ENCODE assay signal across 17 mouse cellular contexts in the genomic region with DNA sequence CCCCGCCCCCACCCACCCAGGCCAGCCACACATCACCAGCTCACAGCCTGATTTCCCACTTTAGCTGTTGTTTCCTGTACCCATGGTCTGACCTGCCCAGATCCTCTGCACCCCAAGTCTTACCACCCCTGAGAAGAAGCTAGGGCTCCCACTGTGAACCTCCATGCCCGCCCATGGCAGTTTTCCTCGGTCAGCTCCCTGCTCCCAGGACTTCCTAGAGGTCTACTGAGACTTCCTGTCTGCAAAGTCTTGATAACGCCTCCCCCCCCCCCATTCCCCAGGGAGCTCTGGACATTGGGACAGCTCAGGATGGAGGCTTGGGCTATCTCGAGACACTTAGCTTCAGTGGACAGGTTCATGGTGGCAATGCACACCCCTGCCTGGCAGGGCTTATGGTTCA. TPM values are rescaled to one million over a fixed set of nuclear protein-coding genes. Genes with fewer than 3 reads are reported as not detected.
DNase-seq lines count a peak whose midpoint lies in the region; ATAC-seq and TF ChIP-seq lines count a peak whose summit lies in the region.
"Had no signal": no experiment of that assay in that cellular context is flagged by ENCODE, and none has a peak within 500 bp of the region (broad histone marks: within the 10 kb centered on the region; RNA-seq: fewer than 3 reads in every experiment).

No protein-coding gene starts in this region.

- no peaks in the 10 kb centered on the region for H3K9me3 ChIP-seq in heart, embryonic 13.5 days
- H3K9me3 ChIP-seq in kidney, embryonic 15.5 days (replicated peaks), result no peaks in the 10 kb centered on the region
- H3K9me3 ChIP-seq in lung, postnatal 0 days (ENCODE audit: low read length), result no peaks in the 10 kb centered on the region
- no peaks in the 10 kb centered on the region for H3K9me3 ChIP-seq in stomach, embryonic 16.5 days (replicated peaks; ENCODE audit: control insufficient read depth, low read length)
- H3K9me3 ChIP-seq: embryonic facial prominence, embryonic 13.5 days; forebrain, embryonic 15.5 days; limb, embryonic 13.5 days; midbrain, embryonic 12.5 days; neural tube, embryonic 12.5 days had no signal

- H3K9ac ChIP-seq in heart, embryonic 13.5 days, result no peak overlapping the region
- no peak overlapping the region for H3K9ac ChIP-seq in kidney, embryonic 15.5 days
- no peak overlapping the region for H3K9ac ChIP-seq in lung, postnatal 0 days (replicated peaks; ENCODE audit: low read depth)
- H3K9ac ChIP-seq in stomach, embryonic 16.5 days (ENCODE audit: low read length), result no peak overlapping the region
- H3K9ac ChIP-seq: embryonic facial prominence, embryonic 13.5 days; forebrain, embryonic 15.5 days; limb, embryonic 13.5 days; liver, embryonic 14.5 days; midbrain, embryonic 12.5 days; neural tube, embryonic 12.5 days had no signal

- no peak for TF ChIP-seq CTCF in lung, postnatal 0 days (IDR thresholded peaks at IDR 0.05)

- no peak for TF ChIP-seq EP300 in lung, postnatal 0 days (IDR thresholded peaks at IDR 0.05)

- H3K36me3 ChIP-seq in heart, embryonic 13.5 days, result no peaks in the 10 kb centered on the region
- no peaks in the 10 kb centered on the region for H3K36me3 ChIP-seq in kidney, embryonic 15.5 days
- no peaks in the 10 kb centered on the region for H3K36me3 ChIP-seq in lung, postnatal 0 days (ENCODE audit: insufficient read depth, low read length)
- no peaks in the 10 kb centered on the region for H3K36me3 ChIP-seq in stomach, embryonic 16.5 days (ENCODE audit: control insufficient read depth, insufficient read depth, low read length)
- H3K36me3 ChIP-seq: embryonic facial prominence, embryonic 13.5 days; forebrain, embryonic 15.5 days; limb, embryonic 13.5 days; midbrain, embryonic 12.5 days; neural tube, embryonic 12.5 days had no signal

- H3K4me1 ChIP-seq in heart, embryonic 13.5 days, result peaks cover 18% of the 10 kb centered on the region
- H3K4me1 ChIP-seq in kidney, embryonic 15.5 days, result peaks cover 24% of the 10 kb centered on the region
- peaks cover 4% of the 10 kb centered on the region; the same call in 1 of the 2 replicates for H3K4me1 ChIP-seq in lung, postnatal 0 days (ENCODE audit: insufficient read depth, low read depth, low read length)
- no peaks in the 10 kb centered on the region for H3K4me1 ChIP-seq in stomach, embryonic 16.5 days (ENCODE audit: control insufficient read depth, insufficient read depth, low read length)
- H3K4me1 ChIP-seq: embryonic facial prominence, embryonic 13.5 days; forebrain, embryonic 15.5 days; limb, embryonic 13.5 days; midbrain, embryonic 12.5 days; neural tube, embryonic 12.5 days had no signal

- no peak for ATAC-seq in heart, embryonic 13.5 days (ENCODE audit: extremely low read depth, insufficient number of reproducible peaks, low FRiP score, low TSS enrichment)
- no peak for ATAC-seq in kidney, embryonic 15.5 days (replicated peaks; ENCODE audit: low FRiP score)
- peak; percentile 45 for ATAC-seq in lung, postnatal 0 days
- no peak for ATAC-seq in stomach, embryonic 16.5 days (ENCODE audit: insufficient read depth, low FRiP score)
- ATAC-seq: forebrain, embryonic 15.5 days had no signal

- H3K27me3 ChIP-seq in heart, embryonic 13.5 days (replicated peaks), result no peaks in the 10 kb centered on the region
- H3K27me3 ChIP-seq in kidney, embryonic 15.5 days, result no peaks in the 10 kb centered on the region
- no peaks in the 10 kb centered on the region for H3K27me3 ChIP-seq in lung, postnatal 0 days (replicated peaks; ENCODE audit: insufficient read depth, low read length)
- H3K27me3 ChIP-seq in stomach, embryonic 16.5 days (ENCODE audit: control insufficient read depth, insufficient read depth, low read length), result no peaks in the 10 kb centered on the region
- H3K27me3 ChIP-seq: embryonic facial prominence, embryonic 13.5 days; forebrain, embryonic 15.5 days; limb, embryonic 13.5 days; midbrain, embryonic 12.5 days; neural tube, embryonic 12.5 days had no signal

- H3K4me3 ChIP-seq in heart, embryonic 13.5 days, result no peak overlapping the region
- no peak overlapping the region for H3K4me3 ChIP-seq in kidney, embryonic 15.5 days (replicated peaks)
- H3K4me3 ChIP-seq in lung, postnatal 0 days (ENCODE audit: low read depth, low read length), result no peak overlapping the region
- H3K4me3 ChIP-seq in stomach, embryonic 16.5 days (replicated peaks; ENCODE audit: low read length), result no peak overlapping the region
- H3K4me3 ChIP-seq: embryonic facial prominence, embryonic 13.5 days; forebrain, embryonic 15.5 days; limb, embryonic 13.5 days; midbrain, embryonic 12.5 days; neural tube, embryonic 12.5 days had no signal

- 0 out of 2 replicates have a peak overlapping the region, but pooled peaks have one; percentile 9 for H3K27ac ChIP-seq in heart, embryonic 13.5 days (replicated peaks)
- H3K27ac ChIP-seq in kidney, embryonic 15.5 days, result peak overlapping the region; percentile 16; the same call in 1 of the 2 replicates
- H3K27ac ChIP-seq in lung, postnatal 0 days (ENCODE audit: low read length), result peak overlapping the region; percentile 77
- H3K27ac ChIP-seq in stomach, embryonic 16.5 days (ENCODE audit: low read length), result peak overlapping the region; percentile 23; the same call in 1 of the 2 replicates
- H3K27ac ChIP-seq: embryonic facial prominence, embryonic 13.5 days; forebrain, embryonic 15.5 days; limb, embryonic 13.5 days; liver, embryonic 14.5 days; midbrain, embryonic 12.5 days; neural tube, embryonic 12.5 days had no signal

- WGBS in heart, embryonic 13.5 days, result 59% methylated on average over 5 of the region's 5 CpGs
- WGBS in kidney, embryonic 15.5 days, result 81% methylated on average over 5 of the region's 5 CpGs
- 63% methylated on average over 5 of the region's 5 CpGs for WGBS in lung, postnatal 0 days
- WGBS in stomach, embryonic 16.5 days, result 69% methylated on average over 5 of the region's 5 CpGs

- no peak for DNase-seq in heart, adult 8-10 months (ENCODE audit: low spot score)
- DNase-seq in kidney, postnatal 36 days, result no peak
- no peak for DNase-seq in lung, postnatal 0 days (ENCODE audit: low spot score)
- no peak for DNase-seq in lung, postnatal 25 days (ENCODE audit: low spot score)
- no peak for DNase-seq in c-Kit-positive CD71-positive TER-119-positive erythroid progenitor cells, embryonic 14.5 days (ENCODE audit: low spot score)
- DNase-seq: layer of hippocampus, postnatal 36 days; right cerebral cortex, adult 18-20 months; thymus, postnatal 4 days had no signal

- H3K4me2 ChIP-seq in heart, embryonic 13.5 days, result no peak overlapping the region
- no peak overlapping the region for H3K4me2 ChIP-seq in kidney, embryonic 15.5 days
- no peak overlapping the region for H3K4me2 ChIP-seq in lung, postnatal 0 days (replicated peaks; ENCODE audit: low read depth, low read length)
- no peak overlapping the region for H3K4me2 ChIP-seq in stomach, embryonic 16.5 days (ENCODE audit: low read depth, low read length)
- H3K4me2 ChIP-seq: embryonic facial prominence, embryonic 13.5 days; forebrain, embryonic 15.5 days; limb, embryonic 13.5 days; midbrain, embryonic 12.5 days; neural tube, embryonic 12.5 days had no signal

RNA-seq across cellular contexts. Expression of gene Mcf2l, which starts 31.5 kb away (rescaled TPM):
- polyA plus RNA-seq in heart, embryonic 13.5 days (2015; fragmentation: Nextera tagmentation; extraction: Ambion mirVana), result 6.9 and 7.1 TPM in 2 replicates
- total RNA-seq in heart, adult 8-10 months (2022), result 10 to 100 TPM; 55.6 to 85.0 (median 65.1) TPM
- polyA plus RNA-seq in kidney, embryonic 15.5 days (2015; fragmentation: Nextera tagmentation; extraction: Ambion mirVana), result 18.9 and 22.7 TPM in 2 replicates
- polyA plus RNA-seq in lung, postnatal 0 days (2015; fragmentation: Nextera tagmentation; extraction: Ambion mirVana), result 12.9 and 16.8 TPM in 2 replicates
- polyA plus RNA-seq in stomach, embryonic 16.5 days (2015; fragmentation: Nextera tagmentation; extraction: Ambion mirVana), result 18.5 and 19.9 TPM in 2 replicates

Comparison
In these comparisons a context has a peak if more than half of its experiments do, and no peak if none do; other contexts are left out.
1. H3K27ac ChIP-seq: peak in every context shown above with its lines; median percentile 77 in lung, postnatal 0 days; 23 in stomach, embryonic 16.5 days; 16 in kidney, embryonic 15.5 days; 9 in heart, embryonic 13.5 days.